Mouse (Mus musculus): ENCODE results near the gene Dlst. TPM values are rescaled to one million over a fixed set of nuclear protein-coding genes. Genes with fewer than 3 reads are reported as not detected.

Dlst gene
- total and polyA plus RNA-seq, 2 experiments from 2014 or later, result 92.8 to 121 TPM

DNA sequence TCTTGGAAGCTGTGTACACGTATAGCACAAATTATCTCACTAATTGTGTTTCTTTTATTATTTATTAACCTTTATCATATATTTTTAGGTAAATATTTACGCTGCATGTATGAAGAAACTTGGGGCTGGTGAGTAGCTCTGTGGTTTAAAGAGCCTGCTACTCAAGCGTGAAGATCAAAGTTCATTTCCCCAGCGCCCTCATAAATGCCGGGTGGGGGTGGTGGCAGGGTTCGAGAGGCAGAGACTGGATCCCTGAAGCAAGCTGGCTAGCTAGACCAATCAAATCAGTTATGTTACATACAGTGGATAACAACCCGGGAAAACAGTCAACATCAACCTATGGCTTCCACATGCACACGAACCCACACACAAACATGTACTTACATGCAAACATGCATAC is 7.5 kb upstream of the Dlst start:
- no peak for TF ChIP-seq CTCF (IDR thresholded peaks at IDR 0.05; ENCODE audit: low read depth)
- Histone ChIP-seq H3K9me3 (ENCODE audit: low read length) (no peaks in the 10 kb centered on the region), H3K27ac (ENCODE audit: low read depth, low read length) (no peak overlapping the region), H3K9ac (no peak overlapping the region), H3K27me3 (ENCODE audit: insufficient read depth, low read length) (no peaks in the 10 kb centered on the region), H3K4me1 (ENCODE audit: insufficient read depth) (no peaks in the 10 kb centered on the region), H3K36me3 (ENCODE audit: insufficient read depth) (no peaks in the 10 kb centered on the region), H3K4me3 (ENCODE audit: low read depth, low read length) (no peak overlapping the region), H3K4me2 (ENCODE audit: low read depth) (no peak overlapping the region)
- ATAC-seq (no peak), DNase-seq (no peak)
- WGBS, result 85% methylated on average over 8 of the region's 8 CpGs

DNA sequence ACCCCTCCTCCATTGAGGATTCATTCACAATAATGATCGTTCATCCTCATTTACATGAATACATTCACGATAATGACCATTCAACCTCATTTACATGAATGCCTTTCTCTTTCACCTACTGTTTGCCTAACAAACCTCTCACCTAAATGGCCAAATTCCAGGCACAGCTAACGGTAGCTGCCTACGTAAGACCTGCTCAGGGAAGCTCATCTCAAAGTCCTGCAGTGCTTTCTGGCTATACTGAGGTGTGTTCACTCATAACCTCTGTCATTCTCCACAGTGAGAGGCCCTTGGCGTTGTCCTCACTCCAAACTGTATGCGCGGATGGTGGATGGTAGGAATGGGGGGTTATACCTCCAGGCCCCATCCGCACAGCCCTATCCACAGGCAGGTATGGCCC is 5.8 kb upstream of the Dlst start:
- no peak overlapping the region for H3K9ac ChIP-seq
- 0 out of 2 replicates have a peak, but pooled peaks cover 2% of the 10 kb centered on the region for H3K4me1 ChIP-seq (ENCODE audit: insufficient read depth)
- no peak overlapping the region for H3K4me3 ChIP-seq (ENCODE audit: low read depth, low read length)
- no peaks in the 10 kb centered on the region for H3K9me3 ChIP-seq (ENCODE audit: low read length)
- no peaks in the 10 kb centered on the region for H3K36me3 ChIP-seq (ENCODE audit: insufficient read depth)
- DNase-seq, result no peak
- no peak overlapping the region for H3K4me2 ChIP-seq (ENCODE audit: low read depth)
- ATAC-seq, result no peak
- WGBS, result 81% methylated on average over 8 of the region's 8 CpGs
- H3K27ac ChIP-seq (ENCODE audit: low read depth, low read length), result no peak overlapping the region
- no peaks in the 10 kb centered on the region for H3K27me3 ChIP-seq (ENCODE audit: insufficient read depth, low read length)
- TF ChIP-seq CTCF (IDR thresholded peaks at IDR 0.05; ENCODE audit: low read depth), result no peak

DNA sequence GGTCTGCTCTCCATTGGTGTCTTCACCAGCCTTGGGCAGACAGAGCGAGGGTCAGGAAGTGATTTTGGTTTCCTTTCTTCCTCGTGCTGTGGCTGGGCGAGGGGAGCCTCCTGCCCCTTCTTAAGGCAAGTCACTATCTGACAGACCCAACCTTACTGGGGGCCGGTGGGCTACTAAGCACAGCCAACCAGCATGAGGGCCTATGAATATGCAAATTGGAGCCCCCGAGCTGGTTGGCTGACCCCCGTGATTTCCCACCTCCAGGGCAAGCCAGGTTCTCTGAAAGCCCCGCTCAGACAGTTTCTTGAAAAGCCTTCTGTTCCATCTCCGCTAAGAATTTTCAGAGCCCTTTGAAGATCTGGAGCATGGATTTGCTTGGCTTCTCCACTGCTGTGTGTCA is 4.3 kb upstream of the Dlst start:
- Histone ChIP-seq H3K27ac (ENCODE audit: low read depth, low read length) (no peak overlapping the region), H3K4me1 (ENCODE audit: insufficient read depth) (0 out of 2 replicates have a peak, but pooled peaks cover 6% of the 10 kb centered on the region), H3K36me3 (ENCODE audit: insufficient read depth) (no peaks in the 10 kb centered on the region), H3K4me2 (ENCODE audit: low read depth) (no peak overlapping the region), H3K27me3 (ENCODE audit: insufficient read depth, low read length) (no peaks in the 10 kb centered on the region), H3K4me3 (ENCODE audit: low read depth, low read length) (no peak overlapping the region), H3K9ac (no peak overlapping the region), H3K9me3 (ENCODE audit: low read length) (no peaks in the 10 kb centered on the region)
- DNase-seq, result no peak
- WGBS, result 6% methylated on average over 8 of the region's 8 CpGs
- TF ChIP-seq CTCF (IDR thresholded peaks at IDR 0.05; ENCODE audit: low read depth), result no peak
- no peak for ATAC-seq

DNA sequence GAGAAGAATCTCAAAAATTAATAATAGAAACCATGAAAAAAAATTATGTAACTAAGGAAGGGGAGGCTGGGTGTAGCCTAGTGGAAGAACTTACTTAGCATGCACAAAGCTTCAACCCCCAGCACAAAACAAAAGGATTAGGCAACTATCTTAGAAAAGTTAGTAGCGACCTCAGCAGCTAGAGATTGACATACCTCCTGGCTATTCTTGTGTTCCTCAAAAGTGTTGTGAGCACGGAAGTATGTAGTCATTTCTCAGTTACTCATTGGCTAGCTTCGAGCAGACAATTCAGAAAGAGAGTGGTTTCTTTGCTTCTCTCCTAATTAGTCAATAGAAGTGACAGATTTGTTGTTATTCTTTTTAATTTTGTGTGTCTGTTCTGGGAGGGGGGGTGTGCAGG is 2.0 kb upstream of the Dlst start:
- Histone ChIP-seq H3K4me2 (ENCODE audit: low read depth) (no peak overlapping the region), H3K9ac (no peak overlapping the region), H3K36me3 (ENCODE audit: insufficient read depth) (no peaks in the 10 kb centered on the region), H3K27ac (ENCODE audit: low read depth, low read length) (no peak overlapping the region), H3K4me3 (ENCODE audit: low read depth, low read length) (no peak overlapping the region), H3K4me1 (ENCODE audit: insufficient read depth) (peaks cover 20% of the 10 kb centered on the region; the same call in 1 of the 2 replicates), H3K9me3 (ENCODE audit: low read length) (no peaks in the 10 kb centered on the region), H3K27me3 (ENCODE audit: insufficient read depth, low read length) (no peaks in the 10 kb centered on the region)
- ATAC-seq, result no peak
- TF ChIP-seq CTCF (IDR thresholded peaks at IDR 0.05; ENCODE audit: low read depth), result no peak
- DNase-seq, result no peak
- 48% methylated on average over 3 of the region's 3 CpGs for WGBS

DNA sequence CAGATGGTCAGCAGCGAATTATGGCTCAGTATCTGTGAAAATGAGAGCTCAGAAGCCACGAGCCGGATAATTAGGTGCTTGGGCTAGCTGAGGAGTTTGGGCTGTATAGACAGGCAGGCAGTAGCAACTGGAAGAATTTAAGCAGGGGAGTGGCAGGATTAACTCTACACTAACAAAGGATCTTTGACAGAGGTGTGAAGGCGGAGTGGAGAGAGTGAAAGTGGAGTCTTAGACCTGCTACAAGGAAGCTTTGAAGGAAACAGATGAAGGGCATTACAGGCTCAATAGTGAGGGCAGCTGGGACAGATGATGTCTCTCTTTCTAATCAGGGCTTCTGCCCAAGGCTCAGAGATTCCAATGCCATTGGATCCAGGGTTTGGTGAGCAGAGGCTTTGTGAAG is 1.2 kb upstream of the Dlst start:
- H3K27me3 ChIP-seq (ENCODE audit: insufficient read depth, low read length), result no peaks in the 10 kb centered on the region
- peaks cover 20% of the 10 kb centered on the region; the same call in 1 of the 2 replicates for H3K4me1 ChIP-seq (ENCODE audit: insufficient read depth)
- H3K36me3 ChIP-seq (ENCODE audit: insufficient read depth), result no peaks in the 10 kb centered on the region; the same call in 1 of the 2 replicates
- DNase-seq (no peak), ATAC-seq (no peak)
- H3K9me3 ChIP-seq (ENCODE audit: low read length), result no peaks in the 10 kb centered on the region
- H3K4me2 ChIP-seq (ENCODE audit: low read depth), result no peak overlapping the region
- TF ChIP-seq CTCF (IDR thresholded peaks at IDR 0.05; ENCODE audit: low read depth), result no peak
- H3K9ac ChIP-seq, result no peak overlapping the region
- WGBS, result 21% methylated on average over 4 of the region's 4 CpGs
- H3K27ac ChIP-seq (ENCODE audit: low read depth, low read length), result no peak overlapping the region
- H3K4me3 ChIP-seq (ENCODE audit: low read depth, low read length), result no peak overlapping the region

DNA sequence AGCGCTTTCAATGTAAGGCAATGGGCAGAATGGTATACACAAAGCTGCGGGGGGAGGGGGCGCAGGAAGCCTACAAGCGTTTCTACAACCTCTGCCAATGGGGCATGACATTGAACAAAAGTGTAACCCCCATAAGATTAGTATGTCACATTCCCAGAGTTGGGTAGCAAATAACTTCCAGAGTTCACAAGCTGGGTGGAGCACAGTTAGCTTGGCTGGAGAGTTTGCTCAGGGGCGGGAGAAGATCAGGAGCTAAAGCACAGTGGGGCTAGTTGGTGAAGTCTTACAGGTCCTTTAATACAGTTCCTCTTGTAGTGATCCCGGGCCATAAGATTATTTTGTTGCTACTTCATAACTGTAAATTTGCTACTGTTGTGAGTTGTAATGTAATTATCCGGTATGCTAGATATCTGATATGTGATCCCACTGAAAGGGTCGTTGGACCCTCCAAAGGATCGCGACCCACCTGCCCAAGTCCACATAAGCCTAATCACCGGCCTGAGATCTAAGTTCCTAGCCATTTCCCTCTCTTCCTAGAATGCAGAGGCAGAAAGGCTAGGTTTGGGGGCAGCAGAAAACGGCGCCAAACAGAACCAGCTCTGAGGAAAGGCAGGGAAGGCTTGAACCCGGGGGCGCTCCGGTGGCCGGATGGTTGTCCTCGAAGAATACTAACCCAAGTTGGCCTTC is 479 bp upstream of the Dlst start:
- peaks cover 20% of the 10 kb centered on the region; the same call in 1 of the 2 replicates for H3K4me1 ChIP-seq (ENCODE audit: insufficient read depth)
- ATAC-seq (no peak), DNase-seq (no peak)
- H3K27ac ChIP-seq (ENCODE audit: low read depth, low read length), result peak overlapping the region; percentile 84
- H3K27me3 ChIP-seq (ENCODE audit: insufficient read depth, low read length), result no peaks in the 10 kb centered on the region
- peak overlapping the region; percentile 100 for H3K4me3 ChIP-seq (ENCODE audit: low read depth, low read length)
- H3K9me3 ChIP-seq (ENCODE audit: low read length), result no peaks in the 10 kb centered on the region
- peaks cover 2% of the 10 kb centered on the region; the same call in 1 of the 2 replicates for H3K36me3 ChIP-seq (ENCODE audit: insufficient read depth)
- H3K9ac ChIP-seq, result peak overlapping the region; percentile 97
- H3K4me2 ChIP-seq (ENCODE audit: low read depth), result peak overlapping the region; percentile 57
- WGBS, result 12% methylated on average over 18 of the region's 18 CpGs
- TF ChIP-seq CTCF (IDR thresholded peaks at IDR 0.05; ENCODE audit: low read depth), result no peak

DNA sequence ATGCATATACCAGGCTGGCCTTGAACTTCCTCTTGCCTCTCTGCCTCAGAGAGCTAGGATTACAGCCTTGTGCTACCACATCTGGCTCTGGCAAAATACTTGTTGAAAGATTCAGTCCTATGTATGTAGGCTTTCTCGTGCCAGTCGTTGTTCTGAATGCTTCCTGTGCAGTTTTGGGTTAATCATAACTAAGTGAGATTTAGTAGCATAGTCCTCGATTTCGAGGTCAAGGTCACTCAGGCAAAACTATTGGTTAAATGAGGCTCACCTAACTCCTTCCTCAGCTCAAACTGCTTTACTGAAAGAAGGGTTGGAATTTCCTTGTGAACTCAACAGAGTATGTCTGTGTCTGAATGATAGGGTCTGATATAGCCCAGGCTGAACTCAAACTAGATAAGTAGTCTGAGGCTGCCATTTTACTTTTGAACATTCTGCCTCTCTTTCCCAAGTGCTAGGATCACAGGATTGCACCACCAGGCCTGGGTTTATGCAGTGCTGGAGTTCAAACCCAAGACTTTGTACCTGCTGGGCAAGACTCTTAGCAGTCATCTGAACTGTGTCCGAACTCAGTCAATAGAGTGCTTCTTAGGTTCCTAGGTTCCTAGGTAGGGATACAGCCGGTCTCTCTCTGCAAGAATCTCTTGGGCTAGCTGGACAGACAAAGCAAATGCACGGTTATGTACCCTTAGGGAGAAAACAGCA is 2.1 kb downstream of the Dlst start:
- H3K9ac ChIP-seq, result no peak overlapping the region
- H3K9me3 ChIP-seq (ENCODE audit: low read length), result no peaks in the 10 kb centered on the region
- DNase-seq (no peak), ATAC-seq (no peak)
- H3K4me1 ChIP-seq (ENCODE audit: insufficient read depth), result peaks cover 20% of the 10 kb centered on the region; the same call in 1 of the 2 replicates
- 89% methylated on average over 7 of the region's 7 CpGs for WGBS
- no peak overlapping the region for H3K4me3 ChIP-seq (ENCODE audit: low read depth, low read length)
- peak overlapping the region; percentile 57; the same call in 1 of the 2 replicates for H3K4me2 ChIP-seq (ENCODE audit: low read depth)
- H3K27ac ChIP-seq (ENCODE audit: low read depth, low read length), result no peak overlapping the region
- no peak for TF ChIP-seq CTCF (IDR thresholded peaks at IDR 0.05; ENCODE audit: low read depth)
- H3K27me3 ChIP-seq (ENCODE audit: insufficient read depth, low read length), result no peaks in the 10 kb centered on the region
- peaks cover 9% of the 10 kb centered on the region; the same call in 1 of the 2 replicates for H3K36me3 ChIP-seq (ENCODE audit: insufficient read depth)
